Mouse (Mus musculus) R1 (cell line): ENCODE measurements at regions not wholly inside any gene's neighbourhood (a gene's known extent, or its start where the extent isn't known, plus 50 kb on each side); places are given as distances from the start of the nearest gene placed in this dataset.

Experiments
- DNase-seq: peaks from one replicate; pipeline ENCODE4 v3.0.0-alpha.2; 2018; ENCODE audit warnings: low read depth, low spot score

- DNase-seq, result no peak
Measured at GRCm38 (mm10) chr11:27280791-27281190, 687.0 kb upstream of the Vrk2 start.

GRCm38 (mm10) chr11:27264253-27264652 is 670.5 kb upstream of the Vrk2 start:
- DNase-seq, result peak; percentile 82

GRCm38 (mm10) chr11:27258521-27258920 is 664.7 kb upstream of the Vrk2 start:
- peak; percentile 63 for DNase-seq

GRCm38 (mm10) chr11:27235884-27236283 is 642.1 kb upstream of the Vrk2 start:
- no peak for DNase-seq

- no peak for DNase-seq
Measured at GRCm38 (mm10) chr11:27226454-27226853, 632.7 kb upstream of the Vrk2 start.

GRCm38 (mm10) chr11:27222436-27222835 is 628.6 kb upstream of the Vrk2 start:
- DNase-seq, result peak; percentile 95

- DNase-seq, result peak; percentile 93
Measured at GRCm38 (mm10) chr11:27221956-27222355, 628.2 kb upstream of the Vrk2 start.

GRCm38 (mm10) chr11:27219715-27220699 is 626.2 kb upstream of the Vrk2 start:
- DNase-seq, result peak; percentile 58

GRCm38 (mm10) chr11:27215752-27216151 is 622.0 kb upstream of the Vrk2 start:
- no peak for DNase-seq

- no peak for DNase-seq
Measured at GRCm38 (mm10) chr11:27203330-27204214, 609.8 kb upstream of the Vrk2 start.

- no peak for DNase-seq
Measured at GRCm38 (mm10) chr11:27184035-27184434, 590.2 kb upstream of the Vrk2 start.

- DNase-seq, result no peak
Measured at GRCm38 (mm10) chr11:27183422-27183821, 589.6 kb upstream of the Vrk2 start.

- DNase-seq, result no peak
Measured at GRCm38 (mm10) chr11:27160411-27160810, 566.6 kb upstream of the Vrk2 start.
